Mouse (Mus musculus) liver, postnatal 0 days (tissue): Measurements from ENCODE around the gene Lrp1.

Experiments used
- CTCF ChIP-seq: sonication (generic); IDR thresholded peaks from 2 replicates; pipeline ENCODE4 v1.5.1; 2016; ENCODE audit warnings: antibody characterized with exemption, low read depth
- EP300 ChIP-seq: IDR thresholded peaks from 2 replicates; pipeline ENCODE4 v1.6.1; 2016; ENCODE audit warnings: antibody characterized with exemption, low read depth, mild to moderate bottlenecking

DNA sequence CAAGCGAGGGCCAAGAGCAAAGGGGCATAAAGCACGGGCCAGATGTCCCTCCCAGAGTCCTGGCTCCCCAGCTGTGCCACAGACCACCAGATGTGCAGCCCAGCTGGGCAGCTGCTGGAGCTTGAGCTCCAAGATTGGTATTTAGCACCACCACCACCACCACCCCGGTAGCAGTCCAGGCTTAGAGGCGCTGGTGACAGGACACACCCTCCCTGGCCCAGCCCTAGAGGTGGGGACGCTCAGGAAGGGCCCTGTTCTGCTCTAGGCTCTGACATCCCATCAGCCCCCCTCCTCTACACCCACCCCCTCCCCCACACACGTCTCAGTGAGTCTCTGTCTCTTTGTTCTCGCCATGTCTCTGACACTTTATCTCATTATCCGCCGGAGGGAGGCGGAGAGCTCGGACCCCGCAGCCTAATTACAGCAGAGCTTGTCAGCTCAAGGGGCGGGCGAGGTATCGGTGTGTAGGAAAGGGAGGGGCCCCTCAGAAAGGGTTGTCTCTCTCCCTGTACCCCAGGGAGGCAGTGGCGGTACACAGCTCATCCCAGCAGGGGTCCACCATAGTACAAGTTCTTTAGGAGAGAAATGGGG lies 107.4 kb downstream of the Lrp1 start:
- TF ChIP-seq CTCF: no peak
- no peak for TF ChIP-seq EP300
